Mouse (Mus musculus) liver, embryonic 13.5 days (tissue): ENCODE measurements around the gene Dgkd. TPM values are rescaled to one million over a fixed set of nuclear protein-coding genes. Genes with fewer than 3 reads are reported as not detected.
A peak's percentile ranks its signal among the peaks of the same experiment; 100 is the strongest.
"Not testable (repeated sequence)": the region's sequence is repeated elsewhere in the genome, so short reads cannot be mapped to it uniquely, and the experiment has no call there.

Experiments
- ATAC-seq: fragments of 200-750 bp; cut with Nextera tagmentation; 2 replicates; pipeline ENCODE4 v1.8.0; 2017; ENCODE audit warnings: low read depth, mild to moderate bottlenecking, moderate number of reproducible peaks, moderate library complexity
- DNase-seq: peaks from one replicate; pipeline ENCODE4 v3.0.0; 2022
- H3K27ac ChIP-seq: fragments of 300-500 bp; sonication (generic); 2 replicates; pipeline ENCODE4 v1.5.1; 2015; ENCODE audit warnings: moderate library complexity, mild to moderate bottlenecking, inconsistent platforms
- H3K27me3 ChIP-seq: fragments of 300-500 bp; sonication (generic); 2 replicates; pipeline ENCODE4 v1.6.1; 2015; ENCODE audit warnings: mild to moderate bottlenecking, inconsistent platforms
- H3K36me3 ChIP-seq: fragments of 300-500 bp; sonication (generic); 2 replicates; pipeline ENCODE4 v1.6.1; 2015; ENCODE audit warnings: mild to moderate bottlenecking, inconsistent platforms
- H3K4me1 ChIP-seq: fragments of 300-500 bp; sonication (generic); replicated peaks from 2 replicates; pipeline ENCODE4 v1.6.1; 2015; ENCODE audit warnings: inconsistent platforms
- H3K4me2 ChIP-seq: fragments of 300-500 bp; sonication (generic); 2 replicates; pipeline ENCODE4 v1.6.1; 2015; ENCODE audit warnings: inconsistent platforms, mild to moderate bottlenecking, moderate library complexity
- H3K4me3 ChIP-seq: fragments of 300-500 bp; sonication (generic); replicated peaks from 2 replicates; pipeline ENCODE4 v1.5.1; 2015; ENCODE audit warnings: mild to moderate bottlenecking, inconsistent platforms
- H3K9ac ChIP-seq: fragments of 300-500 bp; sonication (generic); 2 replicates; pipeline ENCODE4 v1.6.1; 2015; ENCODE audit warnings: mild to moderate bottlenecking, inconsistent platforms
- H3K9me3 ChIP-seq: fragments of 300-500 bp; sonication (generic); replicated peaks from 2 replicates; pipeline ENCODE4 v1.6.1; 2016; ENCODE audit warnings: inconsistent platforms
- WGBS: fragments of 180-500 bp; shearing (Covaris S2); methylation state at CpG from one replicate; pipeline ENCODE4 v1.1.7; 2015; ENCODE audit not compliant: insufficient replicate concordance; 5-methylcytosine and 5-hydroxymethylcytosine counted together
- polyA plus RNA-seq: library from polyadenylated mRNA; unstranded; fragments of >200 nt; fragmentation: Nextera tagmentation; extraction: Ambion mirVana; gene quantifications from 2 replicates; pipeline ENCODE4 v1.2.1, GENCODE M21; 2015

The Dgkd gene
- 10.9 and 15.1 TPM in 2 replicates for polyA plus RNA-seq

- peak; percentile 59 for DNase-seq
- ATAC-seq: peak; percentile 93
- Histone ChIP-seq H3K4me2 (peak within 1 kb of the TSS; percentile 98), H3K27me3 (no peaks in the 10 kb centered on the region), H3K36me3 (no peaks in the 10 kb centered on the region), H3K9me3 (no peaks in the 10 kb centered on the region), H3K4me1 (peaks cover 53% of the 10 kb centered on the region), H3K4me3 (peak within 1 kb of the TSS; percentile 97), H3K9ac (peak within 1 kb of the TSS; percentile 94), H3K27ac (peak within 1 kb of the TSS; percentile 37)
- under 1% methylated on average over 54 of the region's 74 CpGs for whole genome bisulfite sequencing
Measured at GRCm38 (mm10) chr1:87852892-87853600, at the start of gene Dgkd. Dgkd (plus strand) TSS chr1:87853287.

- ATAC-seq (no peak), DNase-seq (no peak)
- Histone ChIP-seq H3K9me3 (no peaks in the 10 kb centered on the region), H3K4me3 (no peak within 1 kb of the TSS), H3K27me3 (no peaks in the 10 kb centered on the region), H3K9ac (no peak within 1 kb of the TSS), H3K36me3 (no peaks in the 10 kb centered on the region), H3K4me2 (no peak within 1 kb of the TSS), H3K27ac (no peak within 1 kb of the TSS), H3K4me1 (peaks cover 26% of the 10 kb centered on the region)
- 34% methylated on average over 6 of the region's 6 CpGs for WGBS
Measured at GRCm38 (mm10) chr1:87803576-87803975, 49.5 kb upstream of the Dgkd start, which contains the start of gene Sag. Sag (plus strand) TSS chr1:87803680.

- no peaks in the 10 kb centered on the region for H3K9me3 ChIP-seq
- H3K4me3 ChIP-seq: no peak overlapping the region
- H3K4me1 ChIP-seq: peaks cover 26% of the 10 kb centered on the region
- no peak overlapping the region for H3K9ac ChIP-seq
- H3K4me2 ChIP-seq: no peak overlapping the region
- no peak for DNase-seq
- no peaks in the 10 kb centered on the region for H3K36me3 ChIP-seq
- no peaks in the 10 kb centered on the region for H3K27me3 ChIP-seq
- no peak overlapping the region for H3K27ac ChIP-seq
- ATAC-seq: peak; percentile 63
- 35% methylated on average over 1 of the region's 1 CpGs for WGBS
Measured at GRCm38 (mm10) chr1:87807751-87808150, 45.3 kb upstream of the Dgkd start.

GRCm38 (mm10) chr1:87811391-87811790 lies 41.7 kb upstream of the Dgkd start:
- Histone ChIP-seq H3K27ac (no peak overlapping the region), H3K4me1 (peaks cover 16% of the 10 kb centered on the region), H3K4me3 (no peak overlapping the region), H3K27me3 (no peaks in the 10 kb centered on the region), H3K9ac (no peak overlapping the region), H3K9me3 (no peaks in the 10 kb centered on the region), H3K4me2 (no peak overlapping the region), H3K36me3 (no peaks in the 10 kb centered on the region)
- DNase-seq (no peak), ATAC-seq (no peak)
- WGBS: 66% methylated on average over 7 of the region's 7 CpGs

- Histone ChIP-seq H3K9me3 (no peaks in the 10 kb centered on the region), H3K27ac (no peak overlapping the region), H3K4me2 (no peak overlapping the region), H3K27me3 (no peaks in the 10 kb centered on the region), H3K4me1 (peaks cover 10% of the 10 kb centered on the region), H3K4me3 (no peak overlapping the region), H3K9ac (no peak overlapping the region), H3K36me3 (no peaks in the 10 kb centered on the region)
- WGBS: 76% methylated on average over 10 of the region's 10 CpGs
- ATAC-seq: no peak
- no peak for DNase-seq
Measured at GRCm38 (mm10) chr1:87812061-87812460, 41.0 kb upstream of the Dgkd start.

GRCm38 (mm10) chr1:87813155-87813554 lies 39.9 kb upstream of the Dgkd start:
- Histone ChIP-seq H3K27ac (no peak overlapping the region), H3K27me3 (no peaks in the 10 kb centered on the region), H3K36me3 (no peaks in the 10 kb centered on the region), H3K9me3 (no peaks in the 10 kb centered on the region), H3K4me1 (no peaks in the 10 kb centered on the region), H3K9ac (no peak overlapping the region), H3K4me3 (no peak overlapping the region), H3K4me2 (no peak overlapping the region)
- WGBS: 75% methylated on average over 6 of the region's 6 CpGs
- ATAC-seq: no peak
- DNase-seq: no peak

- Histone ChIP-seq H3K9me3 (no peaks in the 10 kb centered on the region), H3K9ac (no peak overlapping the region), H3K27ac (no peak overlapping the region), H3K4me3 (no peak overlapping the region), H3K4me1 (no peaks in the 10 kb centered on the region), H3K4me2 (no peak overlapping the region), H3K27me3 (no peaks in the 10 kb centered on the region), H3K36me3 (no peaks in the 10 kb centered on the region)
- no peak for ATAC-seq
- WGBS: 55% methylated on average over 7 of the region's 7 CpGs
- DNase-seq: no peak
Measured at GRCm38 (mm10) chr1:87813681-87814080, 39.4 kb upstream of the Dgkd start.

- Histone ChIP-seq H3K4me3 (no peak overlapping the region), H3K27me3 (no peaks in the 10 kb centered on the region), H3K27ac (no peak overlapping the region), H3K4me1 (peaks cover 29% of the 10 kb centered on the region), H3K9ac (no peak overlapping the region), H3K36me3 (no peaks in the 10 kb centered on the region), H3K9me3 (no peaks in the 10 kb centered on the region), H3K4me2 (no peak overlapping the region)
- no peak for ATAC-seq
- 62% methylated on average over 10 of the region's 10 CpGs for WGBS
- no peak for DNase-seq
Measured at GRCm38 (mm10) chr1:87824420-87824995, 28.6 kb upstream of the Dgkd start.

GRCm38 (mm10) chr1:87825281-87825680 lies 27.8 kb upstream of the Dgkd start:
- WGBS: 71% methylated on average over 5 of the region's 5 CpGs
- H3K4me1 ChIP-seq: peaks cover 30% of the 10 kb centered on the region
- no peak overlapping the region for H3K27ac ChIP-seq
- DNase-seq (no peak), ATAC-seq (no peak)
- no peak overlapping the region for H3K9ac ChIP-seq
- no peaks in the 10 kb centered on the region for H3K9me3 ChIP-seq
- H3K4me3 ChIP-seq: no peak overlapping the region
- no peaks in the 10 kb centered on the region for H3K27me3 ChIP-seq
- no peak overlapping the region for H3K4me2 ChIP-seq
- no peaks in the 10 kb centered on the region for H3K36me3 ChIP-seq

GRCm38 (mm10) chr1:87825991-87826390 lies 27.1 kb upstream of the Dgkd start:
- WGBS: 72% methylated on average over 6 of the region's 6 CpGs
- DNase-seq: no peak
- Histone ChIP-seq H3K27ac (no peak overlapping the region), H3K4me3 (no peak overlapping the region), H3K27me3 (no peaks in the 10 kb centered on the region), H3K9ac (no peak overlapping the region), H3K4me1 (peaks cover 30% of the 10 kb centered on the region), H3K36me3 (no peaks in the 10 kb centered on the region), H3K4me2 (no peak overlapping the region), H3K9me3 (no peaks in the 10 kb centered on the region)
- ATAC-seq: no peak

- Histone ChIP-seq H3K4me2 (no peak overlapping the region), H3K36me3 (no peaks in the 10 kb centered on the region), H3K27ac (no peak overlapping the region), H3K27me3 (no peaks in the 10 kb centered on the region), H3K4me3 (no peak overlapping the region), H3K9me3 (no peaks in the 10 kb centered on the region), H3K4me1 (peaks cover 30% of the 10 kb centered on the region), H3K9ac (no peak overlapping the region)
- no peak for ATAC-seq
- DNase-seq: no peak
- 30% methylated on average over 2 of the region's 2 CpGs for WGBS
Measured at GRCm38 (mm10) chr1:87826474-87826873, 26.6 kb upstream of the Dgkd start.

- WGBS: 74% methylated on average over 1 of the region's 1 CpGs
- not testable (repeated sequence) for H3K9me3 ChIP-seq, H3K9ac ChIP-seq, H3K27me3 ChIP-seq, H3K4me2 ChIP-seq, ATAC-seq, DNase-seq, H3K36me3 ChIP-seq, H3K27ac ChIP-seq, H3K4me3 ChIP-seq
- H3K4me1 ChIP-seq: peaks cover 30% of the 10 kb centered on the region
Measured at GRCm38 (mm10) chr1:87827476-87827875, 25.6 kb upstream of the Dgkd start.
